Mouse (Mus musculus) cortical plate, adult 2 months (tissue): Measurements from ENCODE around the gene Foxa3. TPM values are rescaled to one million over a fixed set of nuclear protein-coding genes. Genes with fewer than 3 reads are reported as not detected.

Experiments
- H3K27ac ChIP-seq: fragments of 200-500 bp; 2 replicates; pipeline ENCODE4 v1.5.1; 2012; ENCODE audit warnings: low read length, control low read depth, inconsistent platforms; ENCODE audit not compliant: insufficient read depth
- H3K4me1 ChIP-seq: fragments of 200-500 bp; 2 replicates; pipeline ENCODE4 v1.6.1; 2011; ENCODE audit warnings: low read length; ENCODE audit not compliant: control insufficient read depth, insufficient read depth
- H3K4me3 ChIP-seq: fragments of 200-500 bp; 2 replicates; pipeline ENCODE4 v1.5.1; 2011; ENCODE audit warnings: mild to moderate bottlenecking, low read length, control low read depth; ENCODE audit not compliant: insufficient read depth
- CTCF ChIP-seq: fragments of 200-500 bp; IDR thresholded peaks from 2 replicates; pipeline ENCODE4 v1.5.1; 2011; ENCODE audit warnings: mild to moderate bottlenecking, control low read depth, low read length; ENCODE audit not compliant: insufficient read depth; ENCODE audit errors: extremely low read depth
- POLR2A ChIP-seq: fragments of 200-500 bp; IDR thresholded peaks from 2 replicates; pipeline ENCODE4 v1.6.1; 2011; ENCODE audit warnings: mild to moderate bottlenecking, low read length, control low read depth; ENCODE audit not compliant: insufficient read depth; ENCODE audit errors: extremely low read depth
- polyA plus RNA-seq: library from polyadenylated mRNA; depleted of rRNA; stranded (reverse); fragments of >200 nt; gene quantifications from 2 replicates; pipeline ENCODE4 v1.2.3, GENCODE M21; 2012

The Foxa3 gene
- polyA plus RNA-seq, 1 experiment, result not detected

DNA sequence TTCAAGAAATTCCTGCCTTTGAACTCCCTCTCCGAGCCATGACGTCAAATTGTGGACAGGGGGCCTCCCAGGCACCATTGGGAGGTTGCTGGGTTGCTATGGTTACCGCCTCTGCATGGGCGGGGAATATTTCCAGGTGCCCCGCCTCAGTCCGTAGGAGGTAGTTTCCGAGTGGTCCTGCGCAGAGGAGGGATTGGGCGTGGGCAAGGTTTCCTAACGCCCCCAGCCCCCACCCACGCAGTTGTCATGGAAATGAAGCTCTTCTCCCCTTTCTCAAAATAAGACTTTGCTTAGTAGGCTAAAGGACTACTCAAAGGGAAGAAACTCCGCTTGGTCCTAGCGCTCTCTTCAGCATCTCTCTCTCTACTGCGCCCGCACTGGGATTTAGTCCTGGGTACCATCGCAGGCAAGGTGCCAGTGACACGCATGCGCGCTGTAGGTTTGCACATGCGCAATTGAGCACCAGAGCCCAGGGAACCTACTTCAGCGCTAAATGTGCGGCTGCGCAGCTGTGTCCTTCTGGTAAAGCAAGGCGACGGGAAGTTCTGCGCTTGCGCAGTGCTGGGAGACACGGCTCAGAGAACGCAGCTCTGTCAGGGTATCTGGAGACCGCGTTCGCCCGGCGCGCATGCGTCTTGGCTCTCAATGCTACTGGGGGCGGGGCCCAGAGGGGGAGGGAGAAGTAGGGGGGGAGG, 32.6 kb downstream of the Foxa3 start, which contains the start of gene Mypop:
TSS of gene Mypop (plus strand) at position 645 of the 695 bp plus-strand sequence.
- peak; percentile 96 for TF ChIP-seq POLR2A
- TF ChIP-seq CTCF, result no peak
- Histone ChIP-seq H3K4me3 (peak within 1 kb of the TSS; percentile 68), H3K27ac (peak within 1 kb of the TSS; percentile 65), H3K4me1 (peaks cover 5% of the 10 kb centered on the region; the same call in 1 of the 2 replicates)

DNA sequence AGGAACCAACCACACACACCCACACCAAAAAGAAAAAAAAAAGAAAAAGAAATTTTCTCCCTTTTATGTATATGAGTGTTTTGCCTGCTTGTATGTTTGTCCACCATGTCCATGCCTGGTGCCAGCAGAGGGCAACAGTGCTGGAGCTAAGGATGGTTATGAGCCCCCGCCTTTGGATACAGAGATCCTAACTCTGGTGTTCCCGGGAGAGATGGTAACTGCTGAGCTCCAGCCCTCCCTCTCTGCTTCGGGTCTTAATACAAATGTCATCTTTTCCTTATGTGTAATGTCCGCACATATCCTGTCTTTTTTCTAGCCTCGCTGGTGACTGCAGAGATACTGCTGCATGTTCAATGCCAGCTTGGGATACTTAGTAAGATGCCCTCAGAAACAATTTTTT, 33.3 kb downstream of the Foxa3 start:
- Histone ChIP-seq H3K27ac (peak overlapping the region; percentile 65; the same call in 1 of the 2 replicates), H3K4me3 (peak overlapping the region; percentile 68), H3K4me1 (peaks cover 5% of the 10 kb centered on the region; the same call in 1 of the 2 replicates)
- TF ChIP-seq POLR2A, result no peak
- TF ChIP-seq CTCF, result no peak

- H3K4me1 ChIP-seq, result peaks cover 3% of the 10 kb centered on the region; the same call in 1 of the 2 replicates
- TF ChIP-seq CTCF, result no peak
- no peak for TF ChIP-seq POLR2A
- no peak overlapping the region for H3K4me3 ChIP-seq
- H3K27ac ChIP-seq, result no peak overlapping the region
Measured at GRCm38 (mm10) chr7:18988780-18989179, 34.6 kb downstream of the Foxa3 start.

DNA sequence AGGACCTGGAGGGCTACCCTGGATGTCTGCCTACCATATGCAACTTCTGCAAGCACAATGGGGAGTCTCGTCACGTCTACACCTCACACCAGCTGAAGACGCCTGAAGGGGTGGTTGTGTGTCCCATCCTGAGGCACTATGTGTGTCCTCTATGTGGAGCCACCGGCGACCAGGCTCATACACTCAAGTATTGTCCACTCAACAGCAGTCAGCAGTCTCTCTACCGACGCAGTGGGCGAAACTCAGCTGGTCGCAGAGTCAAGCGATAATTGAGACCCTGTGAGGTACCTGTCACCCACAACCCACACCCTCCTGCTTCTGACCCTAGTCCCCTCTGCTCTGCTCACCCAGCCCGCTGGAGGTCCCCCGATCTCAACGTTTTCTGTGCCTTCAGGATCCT, 35.6 kb downstream of the Foxa3 start:
- TF ChIP-seq POLR2A (no peak), CTCF (no peak)
- H3K27ac ChIP-seq, result no peak overlapping the region
- peaks cover 3% of the 10 kb centered on the region; the same call in 1 of the 2 replicates for H3K4me1 ChIP-seq
- no peak overlapping the region for H3K4me3 ChIP-seq

DNA sequence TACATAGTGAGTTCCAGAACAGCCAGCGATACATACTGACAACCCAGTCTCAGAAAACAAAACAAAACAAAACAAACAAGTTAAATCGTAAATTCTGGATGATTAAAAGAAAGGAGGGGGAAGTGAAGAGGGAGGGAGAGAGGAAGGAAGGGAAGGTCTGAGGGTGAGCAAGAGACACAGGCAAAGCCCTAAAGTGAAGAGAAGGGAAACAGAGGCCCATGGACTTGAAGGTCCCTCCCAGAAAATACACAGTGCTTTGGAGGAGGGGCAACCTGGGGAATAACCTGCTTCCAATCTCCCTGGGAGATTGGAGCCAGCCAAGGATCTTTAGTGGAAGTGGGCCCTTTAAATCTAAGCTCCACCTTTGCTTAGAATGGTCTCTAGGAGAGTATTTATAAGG, 36.2 kb downstream of the Foxa3 start, which contains the start of gene Nanos2:
TSS of gene Nanos2 (plus strand) at position 301 of the 400 bp plus-strand sequence.
- Histone ChIP-seq H3K4me1 (no peaks in the 10 kb centered on the region; the same call in 1 of the 2 replicates), H3K4me3 (no peak within 1 kb of the TSS), H3K27ac (no peak within 1 kb of the TSS)
- no peak for TF ChIP-seq CTCF
- TF ChIP-seq POLR2A, result no peak

- no peaks in the 10 kb centered on the region; the same call in 1 of the 2 replicates for H3K4me1 ChIP-seq
- TF ChIP-seq POLR2A (no peak), CTCF (no peak)
- no peak overlapping the region for H3K27ac ChIP-seq
Measured at GRCm38 (mm10) chr7:18986503-18986902, 36.8 kb downstream of the Foxa3 start.

DNA sequence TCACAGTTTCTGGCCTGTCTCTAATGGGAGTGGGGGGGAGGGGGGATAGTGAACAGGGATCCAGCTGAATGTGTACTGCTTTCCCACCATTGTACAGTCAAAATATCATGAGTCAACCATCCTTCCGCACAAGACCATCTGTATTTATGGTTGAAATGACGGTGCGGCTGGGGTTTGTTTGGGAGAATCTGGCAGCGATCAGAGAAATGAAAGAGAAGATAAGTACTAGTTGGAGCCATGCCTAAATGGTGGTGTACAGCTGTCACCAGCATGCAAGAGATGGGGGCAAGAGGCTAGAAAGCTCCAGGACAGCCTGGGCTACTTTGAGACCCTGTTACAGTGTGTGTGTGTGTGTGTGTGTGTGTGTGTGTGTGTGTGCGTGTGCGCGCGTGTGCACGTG, 45.0 kb downstream of the Foxa3 start:
- no peak overlapping the region for H3K27ac ChIP-seq
- no peak for TF ChIP-seq CTCF
- no peak for TF ChIP-seq POLR2A

More at GRCm38 (mm10) chr7:18986503-18986902, 36.8 kb downstream of the Foxa3 start:
- no peak overlapping the region for H3K4me3 ChIP-seq

DNA sequence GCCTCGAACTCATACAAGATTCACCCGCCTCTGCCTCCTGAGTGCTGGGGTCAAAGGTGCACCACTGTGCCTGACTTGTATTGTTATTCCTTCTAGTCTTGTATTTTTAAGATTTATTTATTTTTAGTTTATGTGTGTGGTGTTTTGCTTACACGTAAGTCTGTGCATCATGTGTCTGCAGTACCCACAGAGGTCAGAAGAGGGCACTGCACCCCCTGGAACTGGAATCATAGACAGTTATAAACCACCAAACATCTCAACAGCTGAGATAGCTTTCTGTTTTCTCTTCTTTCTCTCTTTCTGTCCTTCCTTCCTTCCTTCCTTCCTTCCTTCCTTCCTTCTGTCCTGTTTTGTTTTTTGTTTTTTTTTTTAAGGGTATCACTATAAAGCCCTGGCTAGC, 52.4 kb downstream of the Foxa3 start:
- Histone ChIP-seq H3K4me3 (no peak overlapping the region), H3K4me1 (no peaks in the 10 kb centered on the region), H3K27ac (no peak overlapping the region)
- TF ChIP-seq CTCF (no peak), POLR2A (no peak)

More for the DNA sequence above, 45.0 kb downstream of the Foxa3 start:
- no peak overlapping the region for H3K4me3 ChIP-seq
- H3K4me1 ChIP-seq, result no peaks in the 10 kb centered on the region

- no peaks in the 10 kb centered on the region; the same call in 1 of the 2 replicates for H3K4me1 ChIP-seq
- TF ChIP-seq CTCF, result no peak
- TF ChIP-seq POLR2A, result peak; percentile 40; the same call in 1 of the 2 replicates
- no peak overlapping the region for H3K4me3 ChIP-seq
- no peak overlapping the region for H3K27ac ChIP-seq
Measured at GRCm38 (mm10) chr7:18967603-18968002, 55.7 kb downstream of the Foxa3 start.

GRCm38 (mm10) chr7:18965312-18965711, 58.0 kb downstream of the Foxa3 start:
- Histone ChIP-seq H3K27ac (no peak overlapping the region), H3K4me1 (peaks cover 2% of the 10 kb centered on the region)
- no peak for TF ChIP-seq POLR2A
- no peak for TF ChIP-seq CTCF

More at GRCm38 (mm10) chr7:18965312-18965711, 58.0 kb downstream of the Foxa3 start:
- H3K4me3 ChIP-seq, result no peak overlapping the region
